In genomic region chr9:99074462-99074861, GRCm38 (mm10) we compare ENCODE assay signal across 29 mouse cellular contexts. TPM values are rescaled to one million over a fixed set of nuclear protein-coding genes. Genes with fewer than 3 reads are reported as not detected.
DNase-seq lines count a peak whose midpoint lies in the region; ATAC-seq and TF ChIP-seq lines count a peak whose summit lies in the region.
"Had no signal": no experiment of that assay in that cellular context is flagged by ENCODE, and none has a peak within 500 bp of the region (broad histone marks: within the 10 kb centered on the region; RNA-seq: fewer than 3 reads in every experiment).

No protein-coding gene starts in this region.

- 66% methylated on average over 2 of the region's 2 CpGs for WGBS in liver, adult 2 months
- 49% methylated on average over 2 of the region's 2 CpGs for WGBS in liver, embryonic 12.5 days (ENCODE audit: insufficient replicate concordance)
- WGBS in intestine, embryonic 15.5 days, result 67% methylated on average over 2 of the region's 2 CpGs

- no peak overlapping the region for H3K27ac ChIP-seq in liver, adult 2 months (replicated peaks; ENCODE audit: insufficient read depth, low read depth, low read length)
- no peak overlapping the region for H3K27ac ChIP-seq in liver, embryonic 12.5 days
- H3K27ac ChIP-seq in bone marrow macrophage, adult 2 months (ENCODE audit: insufficient read depth, low read depth, low read length), result peak overlapping the region; percentile 73
- no peak overlapping the region for H3K27ac ChIP-seq in intestine, embryonic 15.5 days
- H3K27ac ChIP-seq: embryonic facial prominence, embryonic 12.5 days; embryonic facial prominence, embryonic 15.5 days; heart, adult 2 months; heart, embryonic 10.5 days; heart, embryonic 13.5 days; hindbrain, embryonic 14.5 days; hindbrain, postnatal 0 days had no signal

- H3K4me1 ChIP-seq in liver, adult 2 months (ENCODE audit: control insufficient read depth, insufficient read depth, low read length), result no peaks in the 10 kb centered on the region
- H3K4me1 ChIP-seq in liver, embryonic 12.5 days, result no peaks in the 10 kb centered on the region
- peaks cover 25% of the 10 kb centered on the region for H3K4me1 ChIP-seq in bone marrow macrophage, adult 2 months (ENCODE audit: control insufficient read depth, insufficient read depth, low read length)
- no peaks in the 10 kb centered on the region for H3K4me1 ChIP-seq in intestine, embryonic 15.5 days (replicated peaks)
- H3K4me1 ChIP-seq: embryonic facial prominence, embryonic 12.5 days; embryonic facial prominence, embryonic 15.5 days; heart, embryonic 10.5 days; heart, embryonic 13.5 days had no signal

- H3K27me3 ChIP-seq in liver, adult 2 months (ENCODE audit: control insufficient read depth, insufficient read depth, low read length), result no peaks in the 10 kb centered on the region
- H3K27me3 ChIP-seq in liver, embryonic 12.5 days (replicated peaks), result no peaks in the 10 kb centered on the region
- H3K27me3 ChIP-seq in intestine, embryonic 15.5 days (replicated peaks), result no peaks in the 10 kb centered on the region
- H3K27me3 ChIP-seq: embryonic facial prominence, embryonic 12.5 days; embryonic facial prominence, embryonic 15.5 days; heart, embryonic 13.5 days had no signal

- no peak for TF ChIP-seq POLR2A in liver, adult 2 months (IDR thresholded peaks at IDR 0.05; ENCODE audit: extremely low read depth, insufficient read depth, low read length)
- TF ChIP-seq POLR2A in bone marrow macrophage, adult 2 months (IDR thresholded peaks at IDR 0.05; ENCODE audit: borderline replicate concordance, low read depth, low read length), result no peak

- H3K9me3 ChIP-seq in liver, embryonic 12.5 days (replicated peaks), result no peaks in the 10 kb centered on the region
- H3K9me3 ChIP-seq in intestine, embryonic 15.5 days, result no peaks in the 10 kb centered on the region
- H3K9me3 ChIP-seq: embryonic facial prominence, embryonic 12.5 days; embryonic facial prominence, embryonic 15.5 days; heart, embryonic 10.5 days; heart, embryonic 13.5 days had no signal

- no peak overlapping the region for H3K9ac ChIP-seq in liver, adult 2 months (ENCODE audit: low read depth, low read length)
- no peak overlapping the region for H3K9ac ChIP-seq in liver, embryonic 12.5 days
- no peak overlapping the region for H3K9ac ChIP-seq in intestine, embryonic 15.5 days
- H3K9ac ChIP-seq: embryonic facial prominence, embryonic 12.5 days; embryonic facial prominence, embryonic 15.5 days; forebrain, postnatal 0 days; heart, embryonic 13.5 days; hindbrain, embryonic 14.5 days had no signal

- H3K79me2 ChIP-seq in liver, adult 2 months (ENCODE audit: control insufficient read depth, insufficient read depth, low read length), result no peaks in the 10 kb centered on the region

- DNase-seq in liver, adult 2 months (ENCODE audit: extremely low read depth, low read depth, low spot score), result peak; percentile 12
- no peak for DNase-seq in urinary bladder, postnatal 4 days (ENCODE audit: low spot score in 2 of 2)
- DNase-seq: adrenal gland, adult 8-10 months; adrenal gland, postnatal 25 days; cerebellum, adult 18-20 months; cerebellum, adult 9-10 months; cerebellum, postnatal 14 days; forebrain, postnatal 0 days; gastrocnemius, postnatal 25 days; heart, adult 2 months; heart, postnatal 14 days; heart, postnatal 4 days had no signal

- peaks cover 9% of the 10 kb centered on the region for H3K36me3 ChIP-seq in liver, adult 2 months (ENCODE audit: control insufficient read depth, insufficient read depth, low read length)
- peaks cover 40% of the 10 kb centered on the region for H3K36me3 ChIP-seq in liver, embryonic 12.5 days
- no peaks in the 10 kb centered on the region for H3K36me3 ChIP-seq in intestine, embryonic 15.5 days
- H3K36me3 ChIP-seq: embryonic facial prominence, embryonic 15.5 days had no signal

- ATAC-seq in liver, embryonic 12.5 days, result no peak
- peak; percentile 68 for ATAC-seq in megakaryocyte, adult 5-6 weeks (ENCODE audit: poor library complexity, severe bottlenecking)
- ATAC-seq in intestine, embryonic 15.5 days, result no peak
- ATAC-seq: activated CD4-positive, CD25-positive, alpha-beta regulatory T cell, adult 4 months; forebrain, embryonic 14.5 days; forebrain, postnatal 0 days; hindbrain, postnatal 0 days had no signal

- TF ChIP-seq CTCF in liver, adult 2 months (IDR thresholded peaks at IDR 0.05; ENCODE audit: low read depth, low read length), result no peak
- TF ChIP-seq CTCF in bone marrow macrophage, adult 2 months (IDR thresholded peaks at IDR 0.05; ENCODE audit: low read depth, low read length), result no peak

- no peak overlapping the region for H3K4me3 ChIP-seq in liver, adult 2 months (ENCODE audit: insufficient read depth, low read depth, low read length)
- no peak overlapping the region for H3K4me3 ChIP-seq in liver, embryonic 12.5 days
- no peak overlapping the region for H3K4me3 ChIP-seq in bone marrow macrophage, adult 2 months (ENCODE audit: insufficient read depth, low read length)
- H3K4me3 ChIP-seq in intestine, embryonic 15.5 days (replicated peaks), result no peak overlapping the region
- H3K4me3 ChIP-seq: embryonic facial prominence, embryonic 12.5 days; embryonic facial prominence, embryonic 15.5 days; heart, adult 2 months; heart, embryonic 10.5 days; heart, embryonic 13.5 days had no signal

- no peak overlapping the region for H3K4me2 ChIP-seq in liver, embryonic 12.5 days
- H3K4me2 ChIP-seq in intestine, embryonic 15.5 days (replicated peaks), result no peak overlapping the region
- H3K4me2 ChIP-seq: embryonic facial prominence, embryonic 12.5 days; embryonic facial prominence, embryonic 15.5 days; heart, embryonic 13.5 days; hindbrain, embryonic 14.5 days had no signal

RNA-seq across cellular contexts. Expression of gene Gm1123, which starts 38.9 kb away (rescaled TPM):
- total RNA-seq in liver, adult 2 months (2014; rRNA removed), result not detected in 2 replicates
- not detected in 2 replicates for polyA plus RNA-seq in liver, adult 2 months (2012; rRNA removed)
- polyA plus RNA-seq in liver, embryonic 12.5 days (2016; fragmentation: Nextera tagmentation; extraction: Ambion mirVana), result not detected in 2 replicates
- 0.36 TPM in 1 of 2 replicates, not detected in the other for polyA plus RNA-seq in bone marrow macrophage, adult 2 months (2012; ENCODE audit: insufficient read depth, insufficient read length, missing spikeins)
- total RNA-seq in megakaryocyte, adult 5-6 weeks (2015), result 0.29 TPM in 1 of 2 replicates, not detected in the other
- total RNA-seq in megakaryocyte, adult 5-6 weeks (2017), result 0.81 TPM in 1 of 2 replicates, not detected in the other
- 14.5 and 15.5 TPM in 2 replicates for polyA plus RNA-seq in intestine, embryonic 15.5 days (2015; fragmentation: Nextera tagmentation; extraction: Ambion mirVana)
- total RNA-seq: adrenal gland, adult 8-10 months; adrenal gland, postnatal 25 days; ES-E14; gastrocnemius, adult 8-10 months; gastrocnemius, postnatal 25 days; heart, adult 2 months; heart, postnatal 14 days; heart, postnatal 4 days; hindbrain, postnatal 0 days had no signal
- polyA plus RNA-seq: embryonic facial prominence, embryonic 12.5 days; embryonic facial prominence, embryonic 15.5 days; forebrain, embryonic 11.5 days; forebrain, embryonic 14.5 days; forebrain, postnatal 0 days; gonadal fat pad, adult 2 months; heart, adult 2 months; heart, embryonic 10.5 days; heart, embryonic 13.5 days; hindbrain, embryonic 11.5 days had no signal

Comparison
In these comparisons a context has a peak if more than half of its experiments do, and no peak if none do; other contexts are left out.
1. RNA of gene Gm1123, which starts 38.9 kb away (polyA plus RNA-seq): 14.5 to 15.5 TPM in intestine, embryonic 15.5 days; 0.36 TPM in bone marrow macrophage, adult 2 months, not detected in liver, adult 2 months and not detected in liver, embryonic 12.5 days; every median in the first group is over 10 times any median in the second.